Mouse (Mus musculus): Measurements from ENCODE around the gene Rnf183. TPM values are rescaled to one million over a fixed set of nuclear protein-coding genes. Genes with fewer than 3 reads are reported as not detected.

The Rnf183 gene
- polyA plus RNA-seq, 1 experiment from 2014 or later, result not detected

DNA sequence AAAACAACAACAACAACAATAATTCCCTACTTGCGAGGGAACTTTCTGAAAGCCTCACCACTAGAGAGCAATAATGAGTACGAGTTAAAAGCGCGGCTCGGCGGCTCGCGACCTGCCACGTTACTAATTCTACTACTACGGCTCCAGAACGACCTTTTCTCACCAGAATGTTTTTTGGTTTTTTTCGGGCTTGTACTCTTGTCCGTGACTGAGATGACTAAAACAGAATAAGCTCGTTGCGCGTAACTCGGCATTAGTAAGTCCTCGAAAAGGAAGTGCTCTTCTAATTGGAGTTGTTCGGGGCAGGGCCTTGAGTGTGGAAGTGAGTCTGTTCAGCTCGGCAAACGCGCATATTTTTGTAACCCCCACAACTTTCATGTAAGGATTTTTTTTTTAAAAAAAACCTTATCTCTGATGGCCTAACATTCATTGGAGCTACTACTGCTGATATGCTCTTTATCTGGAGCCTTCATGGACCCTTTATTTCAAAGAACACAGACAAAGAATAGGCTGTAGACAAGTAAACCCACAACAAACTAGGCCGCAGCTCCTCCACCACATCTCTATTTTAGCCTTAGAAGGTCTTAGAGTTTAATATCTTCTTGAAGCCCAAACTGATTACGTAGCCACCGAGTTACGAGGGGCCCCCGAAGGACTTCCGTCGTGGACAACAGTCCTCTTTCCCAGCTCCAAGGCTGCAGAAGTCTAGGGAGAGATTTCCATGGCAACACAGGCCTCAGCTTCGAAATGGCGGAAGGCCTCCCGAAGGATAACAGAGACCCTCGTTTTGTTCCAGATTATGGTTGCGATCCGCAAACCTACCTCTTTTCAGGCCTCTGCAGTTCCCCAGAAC lies 27.1 kb downstream of the Rnf183 start:
- ATAC-seq, result peak; percentile 40
- no peaks in the 10 kb centered on the region for H3K27me3 ChIP-seq (replicated peaks; ENCODE audit: insufficient read depth, low read length)
- H3K4me2 ChIP-seq (replicated peaks; ENCODE audit: low read depth, low read length), result peak overlapping the region; percentile 79
- 1% methylated on average over 35 of the region's 35 CpGs for WGBS
- peak; percentile 91 for DNase-seq (ENCODE audit: low spot score)
- TF ChIP-seq EP300 (IDR thresholded peaks at IDR 0.05) (no peak; the same call in 1 of the 2 replicates), CTCF (IDR thresholded peaks at IDR 0.05) (peak; percentile 71)
- 0 out of 2 replicates have a peak, but pooled peaks cover 8% of the 10 kb centered on the region for H3K36me3 ChIP-seq (ENCODE audit: insufficient read depth, low read length)
- peaks cover 4% of the 10 kb centered on the region; the same call in 1 of the 2 replicates for H3K4me1 ChIP-seq (ENCODE audit: insufficient read depth, low read depth, low read length)
- H3K9me3 ChIP-seq (ENCODE audit: low read length), result no peaks in the 10 kb centered on the region
- H3K9ac ChIP-seq (replicated peaks; ENCODE audit: low read depth), result peak overlapping the region; percentile 63
- H3K4me3 ChIP-seq (ENCODE audit: low read depth, low read length), result peak overlapping the region; percentile 70
- peak overlapping the region; percentile 78 for H3K27ac ChIP-seq (ENCODE audit: low read length)

DNA sequence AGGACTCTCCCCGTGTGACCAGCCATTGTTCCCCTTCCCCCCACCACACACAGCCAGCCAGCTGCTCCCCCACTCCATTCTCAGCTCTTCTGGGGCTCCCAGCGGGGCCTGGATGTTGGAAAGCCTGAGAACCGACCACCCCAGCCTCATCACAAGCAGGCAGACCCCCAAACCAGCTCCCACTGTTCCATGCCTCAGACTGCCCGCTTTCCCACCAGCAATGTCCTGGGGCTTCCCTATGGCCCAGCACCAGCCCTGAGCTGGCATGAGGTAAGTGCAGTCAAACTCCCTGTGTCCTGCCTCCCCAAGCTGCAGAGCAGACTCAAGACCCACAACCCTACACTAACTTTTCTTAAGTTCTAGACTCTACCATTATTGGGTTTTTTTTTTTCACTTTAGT lies 28.9 kb downstream of the Rnf183 start:
- no peaks in the 10 kb centered on the region for H3K9me3 ChIP-seq (ENCODE audit: low read length)
- no peak overlapping the region for H3K4me3 ChIP-seq (ENCODE audit: low read depth, low read length)
- H3K4me2 ChIP-seq (replicated peaks; ENCODE audit: low read depth, low read length), result no peak overlapping the region
- peaks cover 4% of the 10 kb centered on the region; the same call in 1 of the 2 replicates for H3K4me1 ChIP-seq (ENCODE audit: insufficient read depth, low read depth, low read length)
- no peak overlapping the region for H3K9ac ChIP-seq (replicated peaks; ENCODE audit: low read depth)
- H3K27ac ChIP-seq (ENCODE audit: low read length), result no peak overlapping the region
- peaks cover 5% of the 10 kb centered on the region; the same call in 1 of the 2 replicates for H3K36me3 ChIP-seq (ENCODE audit: insufficient read depth, low read length)
- TF ChIP-seq CTCF (IDR thresholded peaks at IDR 0.05), result no peak
- TF ChIP-seq EP300 (IDR thresholded peaks at IDR 0.05), result no peak
- no peak for DNase-seq (ENCODE audit: low spot score)
- no peak for ATAC-seq
- WGBS, result 80% methylated on average over 4 of the region's 4 CpGs
- H3K27me3 ChIP-seq (replicated peaks; ENCODE audit: insufficient read depth, low read length), result no peaks in the 10 kb centered on the region

DNA sequence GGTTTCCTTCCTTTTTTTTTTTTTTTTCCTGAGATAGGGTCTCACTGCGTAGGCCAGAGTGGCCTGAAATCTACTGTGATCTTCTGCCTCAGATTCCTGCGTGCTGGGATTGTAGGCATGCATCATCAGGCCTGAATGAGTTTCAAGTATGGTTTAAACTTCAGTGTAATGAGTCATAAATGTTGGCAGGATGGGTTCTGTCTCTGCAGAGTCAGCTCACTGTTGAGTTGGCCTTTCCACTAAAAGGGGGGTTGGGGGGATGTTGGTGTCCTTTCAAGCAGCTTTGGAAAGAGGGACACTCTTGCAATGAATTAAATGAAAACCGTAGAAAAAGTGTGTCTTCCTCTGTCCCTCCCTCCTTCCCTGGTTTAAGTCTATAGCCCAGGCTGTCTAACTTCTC lies 36.1 kb downstream of the Rnf183 start:
- Histone ChIP-seq H3K9ac (replicated peaks; ENCODE audit: low read depth) (no peak overlapping the region), H3K27ac (ENCODE audit: low read length) (no peak overlapping the region), H3K9me3 (ENCODE audit: low read length) (no peaks in the 10 kb centered on the region), H3K4me2 (replicated peaks; ENCODE audit: low read depth, low read length) (no peak overlapping the region), H3K27me3 (replicated peaks; ENCODE audit: insufficient read depth, low read length) (no peaks in the 10 kb centered on the region), H3K4me1 (ENCODE audit: insufficient read depth, low read depth, low read length) (no peaks in the 10 kb centered on the region), H3K36me3 (ENCODE audit: insufficient read depth, low read length) (peaks cover 33% of the 10 kb centered on the region; the same call in 1 of the 2 replicates), H3K4me3 (ENCODE audit: low read depth, low read length) (no peak overlapping the region)
- ATAC-seq (no peak; the same call in 1 of the 2 replicates), DNase-seq (ENCODE audit: low spot score) (peak; percentile 26)
- no peak for TF ChIP-seq CTCF (IDR thresholded peaks at IDR 0.05)
- TF ChIP-seq EP300 (IDR thresholded peaks at IDR 0.05), result no peak
- 81% methylated on average over 3 of the region's 3 CpGs for WGBS

GRCm38 (mm10) chr4:62397616-62398365 lies 37.3 kb downstream of the Rnf183 start:
- DNase-seq (ENCODE audit: low spot score) (no peak), ATAC-seq (no peak)
- TF ChIP-seq CTCF (IDR thresholded peaks at IDR 0.05) (no peak), EP300 (IDR thresholded peaks at IDR 0.05) (no peak)
- no peak overlapping the region for H3K4me3 ChIP-seq (ENCODE audit: low read depth, low read length)
- whole genome bisulfite sequencing, result 74% methylated on average over 4 of the region's 4 CpGs
- H3K9ac ChIP-seq (replicated peaks; ENCODE audit: low read depth), result 0 out of 2 replicates have a peak overlapping the region, but pooled peaks have one; percentile 3
- H3K27me3 ChIP-seq (replicated peaks; ENCODE audit: insufficient read depth, low read length), result no peaks in the 10 kb centered on the region
- H3K36me3 ChIP-seq (ENCODE audit: insufficient read depth, low read length), result peaks cover 33% of the 10 kb centered on the region; the same call in 1 of the 2 replicates
- H3K9me3 ChIP-seq (ENCODE audit: low read length), result no peaks in the 10 kb centered on the region
- H3K4me2 ChIP-seq (replicated peaks; ENCODE audit: low read depth, low read length), result no peak overlapping the region
- H3K4me1 ChIP-seq (ENCODE audit: insufficient read depth, low read depth, low read length), result no peaks in the 10 kb centered on the region
- no peak overlapping the region for H3K27ac ChIP-seq (ENCODE audit: low read length)

DNA sequence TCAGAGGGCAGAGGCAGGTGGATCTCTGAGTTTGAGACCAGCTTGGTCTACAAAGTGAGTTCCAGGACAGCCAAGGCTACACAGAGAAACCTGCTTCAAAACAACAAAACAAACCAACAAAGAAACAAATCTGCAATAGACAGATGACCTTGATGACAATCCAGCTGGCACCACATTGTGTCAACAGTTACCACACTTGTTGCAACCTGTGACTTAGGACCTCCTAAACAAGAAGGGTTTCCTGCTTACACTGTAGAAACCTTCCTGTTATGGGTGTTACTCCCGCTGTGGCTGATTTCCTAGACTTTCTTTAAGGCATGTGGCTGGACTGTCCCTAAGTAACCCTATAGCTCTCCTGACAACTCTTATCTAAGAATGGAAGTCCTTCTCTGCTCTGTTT lies 39.2 kb downstream of the Rnf183 start:
- peaks cover 32% of the 10 kb centered on the region; the same call in 1 of the 2 replicates for H3K36me3 ChIP-seq (ENCODE audit: insufficient read depth, low read length)
- H3K27me3 ChIP-seq (replicated peaks; ENCODE audit: insufficient read depth, low read length), result no peaks in the 10 kb centered on the region
- TF ChIP-seq CTCF (IDR thresholded peaks at IDR 0.05), result no peak
- TF ChIP-seq EP300 (IDR thresholded peaks at IDR 0.05), result no peak

DNA sequence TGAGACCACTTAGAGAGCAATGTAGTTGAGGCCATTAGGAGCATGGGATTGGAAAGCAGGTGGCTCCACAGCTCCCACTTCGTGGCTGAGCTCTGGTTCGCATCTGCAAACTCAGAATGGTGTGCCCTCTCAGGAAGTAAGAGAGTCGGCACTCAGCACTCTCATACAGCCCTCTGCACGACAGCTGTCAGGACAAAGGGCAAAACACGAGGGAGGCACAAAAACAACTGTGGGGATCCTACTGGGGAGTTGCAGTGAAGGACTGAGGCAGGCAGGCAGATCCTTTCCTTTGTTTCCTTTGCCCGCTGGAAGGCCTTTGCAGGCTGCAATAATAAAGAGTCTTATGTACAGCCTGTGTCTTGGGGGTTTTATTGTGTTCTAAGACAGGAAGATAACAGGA lies 41.6 kb downstream of the Rnf183 start:
- Histone ChIP-seq H3K9me3 (ENCODE audit: low read length) (no peaks in the 10 kb centered on the region), H3K4me3 (ENCODE audit: low read depth, low read length) (no peak overlapping the region), H3K27ac (ENCODE audit: low read length) (no peak overlapping the region), H3K27me3 (replicated peaks; ENCODE audit: insufficient read depth, low read length) (no peaks in the 10 kb centered on the region), H3K36me3 (ENCODE audit: insufficient read depth, low read length) (peaks cover 26% of the 10 kb centered on the region; the same call in 1 of the 2 replicates), H3K9ac (replicated peaks; ENCODE audit: low read depth) (no peak overlapping the region), H3K4me2 (replicated peaks; ENCODE audit: low read depth, low read length) (no peak overlapping the region), H3K4me1 (ENCODE audit: insufficient read depth, low read depth, low read length) (no peaks in the 10 kb centered on the region)
- TF ChIP-seq EP300 (IDR thresholded peaks at IDR 0.05) (no peak), CTCF (IDR thresholded peaks at IDR 0.05) (no peak)
- no peak for ATAC-seq
- WGBS, result 75% methylated on average over 6 of the region's 6 CpGs
- no peak for DNase-seq (ENCODE audit: low spot score)

More for the DNA sequence above, 39.2 kb downstream of the Rnf183 start:
- no peak overlapping the region for H3K4me3 ChIP-seq (ENCODE audit: low read depth, low read length)
- H3K4me2 ChIP-seq (replicated peaks; ENCODE audit: low read depth, low read length), result no peak overlapping the region
- H3K9me3 ChIP-seq (ENCODE audit: low read length), result no peaks in the 10 kb centered on the region
- H3K9ac ChIP-seq (replicated peaks; ENCODE audit: low read depth), result no peak overlapping the region
- no peak for DNase-seq (ENCODE audit: low spot score)
- WGBS, result 62% methylated on average over 1 of the region's 1 CpGs
- no peak for ATAC-seq
- no peaks in the 10 kb centered on the region for H3K4me1 ChIP-seq (ENCODE audit: insufficient read depth, low read depth, low read length)
- no peak overlapping the region for H3K27ac ChIP-seq (ENCODE audit: low read length)
